Mouse (Mus musculus) frontal cortex, postnatal 25 days (tissue): ENCODE measurements around the gene Abhd4.
A peak's percentile ranks its signal among the peaks of the same experiment; 100 is the strongest.
"Not testable (repeated sequence)": the region's sequence is repeated elsewhere in the genome, so short reads cannot be mapped to it uniquely, and the experiment has no call there.

ENCODE experiments used
- DNase-seq, 2 experiments: peaks; one replicate each; pipeline ENCODE4 v3.0.0; 2022; ENCODE audit warnings: low spot score in 2 of 2

Abhd4 gene

DNA sequence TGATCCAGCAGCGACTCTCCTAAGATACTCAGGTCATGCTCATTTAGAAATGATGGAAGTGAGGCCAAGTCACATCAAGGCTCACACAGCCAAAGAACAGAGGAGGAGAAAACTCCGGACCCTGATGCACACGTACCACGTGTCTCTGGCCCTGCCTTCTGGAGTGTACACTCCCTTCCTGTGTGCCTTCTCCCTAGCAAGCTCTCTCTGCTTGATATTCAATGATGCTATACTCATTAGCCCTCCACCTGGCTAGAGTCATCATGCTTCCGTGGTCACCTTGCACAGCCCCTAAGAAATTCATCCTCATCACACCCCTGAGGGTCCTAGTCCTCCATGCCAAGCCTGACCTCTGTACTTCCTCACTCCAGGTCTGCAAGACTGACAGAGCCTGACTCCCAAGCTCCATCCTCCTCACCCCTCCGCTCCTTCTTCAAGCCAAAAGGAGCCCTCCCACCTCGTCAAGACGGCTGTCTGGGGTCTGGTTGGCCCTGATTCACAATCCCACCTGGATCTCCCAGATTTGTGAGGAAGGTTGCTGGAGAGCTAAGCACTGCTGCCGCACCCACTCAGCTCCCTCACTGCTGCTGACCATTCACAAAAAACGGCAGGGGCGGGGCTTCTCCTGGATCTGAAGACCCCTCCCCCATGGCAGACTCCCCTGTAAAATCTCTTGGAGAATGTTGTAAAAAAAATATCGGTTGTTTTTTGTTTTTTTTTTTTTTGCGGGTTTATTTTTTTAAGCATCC, 30.5 kb upstream of the Abhd4 start:
- no peak for DNase-seq

DNA sequence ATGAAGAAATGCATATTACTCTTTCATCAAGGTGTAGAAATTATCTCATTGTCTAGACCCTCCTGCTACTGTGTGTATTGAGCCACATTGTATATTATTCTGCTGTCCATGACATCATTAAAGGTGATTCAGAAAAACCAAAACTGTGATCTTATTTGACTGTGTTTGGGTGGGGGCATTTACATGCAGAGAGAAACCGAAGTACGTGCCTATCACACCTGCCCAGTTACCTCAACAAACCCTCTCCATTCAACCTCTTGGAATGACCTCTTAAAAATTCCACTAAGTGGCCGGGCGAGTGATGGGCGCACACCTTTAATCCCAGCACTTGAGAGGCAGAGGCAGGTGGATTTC, 29.9 kb upstream of the Abhd4 start:
- DNase-seq = no peak

- no peak for DNase-seq
These were observed 29.2 kb upstream of the Abhd4 start for GRCm38 (mm10) chr14:54224484-54225467.

DNA sequence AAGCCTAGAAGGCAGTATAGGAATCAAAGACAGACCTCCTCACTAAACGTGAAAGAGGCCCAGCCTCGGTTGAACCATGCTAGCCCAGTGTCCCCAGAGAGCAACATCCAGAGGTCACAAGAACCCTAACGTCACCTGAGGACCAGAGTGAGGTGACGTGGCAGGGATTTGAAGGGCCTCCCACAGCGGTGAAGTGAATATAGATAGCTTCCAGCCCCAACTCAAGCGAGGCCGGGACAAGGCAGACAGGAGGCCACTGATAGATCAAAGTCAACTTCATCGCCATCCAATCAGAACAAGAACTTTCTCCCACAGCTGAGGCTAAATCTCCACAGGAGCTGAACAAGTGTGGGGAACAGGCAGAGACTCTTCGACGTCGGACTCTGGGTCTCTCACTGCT, 28.3 kb upstream of the Abhd4 start:
- no peak for DNase-seq

GRCm38 (mm10) chr14:54226911-54227811, 26.8 kb upstream of the Abhd4 start:
- no peak for DNase-seq

GRCm38 (mm10) chr14:54227911-54228451, 26.0 kb upstream of the Abhd4 start:
- peak; percentile 54 to 60 for DNase-seq

DNA sequence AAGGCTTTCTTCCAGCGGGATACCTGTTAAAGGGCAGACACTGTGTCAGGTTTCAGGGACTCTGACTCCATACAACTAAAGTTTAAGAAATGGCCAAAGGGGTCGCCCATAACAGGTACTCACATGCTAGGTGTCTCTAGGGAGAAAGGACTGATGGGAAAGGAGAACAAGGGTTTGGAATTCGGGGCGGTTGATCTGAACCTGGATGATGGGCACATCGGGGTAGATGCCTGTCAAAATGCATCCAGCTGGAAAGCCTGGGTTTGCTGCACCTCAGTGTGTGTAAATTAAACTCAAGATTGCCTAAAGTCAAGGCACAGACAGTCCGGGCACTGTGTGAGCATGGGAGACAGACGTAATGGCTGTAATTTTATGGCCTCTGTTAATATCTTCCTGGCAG, 25.5 kb upstream of the Abhd4 start:
- no peak for DNase-seq

DNA sequence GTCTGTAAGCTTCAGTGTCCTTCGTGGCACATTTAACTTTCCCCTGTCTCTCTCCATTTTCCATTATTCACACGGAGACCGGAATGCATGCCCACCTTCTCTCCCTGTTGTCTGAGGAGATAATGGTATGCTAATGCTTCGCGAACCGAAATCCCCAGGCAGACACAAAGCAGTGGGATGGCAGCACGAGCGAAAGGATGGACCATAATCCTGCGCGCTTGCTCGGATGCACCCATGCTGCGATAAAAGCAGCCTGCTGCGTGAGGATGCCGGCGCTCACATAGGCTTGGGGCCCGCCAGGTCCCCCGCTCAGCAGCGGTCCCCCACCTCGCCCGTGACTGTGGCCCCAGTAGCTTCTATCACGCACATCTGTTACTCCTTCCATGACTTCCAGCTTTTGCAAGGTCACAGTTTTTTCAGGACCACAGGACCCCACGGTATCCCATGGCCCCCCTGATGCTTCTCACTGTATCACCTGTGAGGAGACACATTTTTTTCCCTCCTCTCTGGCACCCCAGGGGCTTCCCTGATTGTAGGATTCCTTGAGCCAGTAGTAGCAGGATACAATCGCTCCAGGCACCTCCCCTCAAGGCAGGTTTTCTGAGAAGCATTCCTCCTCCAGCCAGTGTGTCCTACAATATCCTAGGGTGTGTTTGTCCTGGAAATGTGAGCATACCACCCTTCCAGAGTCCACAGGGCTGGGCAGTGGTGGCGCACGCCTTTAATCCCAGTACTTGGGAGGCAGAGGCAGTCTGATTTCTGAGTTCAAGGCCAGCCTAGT, 24.9 kb upstream of the Abhd4 start:
- DNase-seq = no peak

GRCm38 (mm10) chr14:54229849-54230248, 24.1 kb upstream of the Abhd4 start:
- DNase-seq = not testable (repeated sequence)

GRCm38 (mm10) chr14:54230638-54231150, 23.3 kb upstream of the Abhd4 start:
- no peak for DNase-seq

- DNase-seq = no peak
These were observed 22.6 kb upstream of the Abhd4 start for GRCm38 (mm10) chr14:54231176-54231956.

DNA sequence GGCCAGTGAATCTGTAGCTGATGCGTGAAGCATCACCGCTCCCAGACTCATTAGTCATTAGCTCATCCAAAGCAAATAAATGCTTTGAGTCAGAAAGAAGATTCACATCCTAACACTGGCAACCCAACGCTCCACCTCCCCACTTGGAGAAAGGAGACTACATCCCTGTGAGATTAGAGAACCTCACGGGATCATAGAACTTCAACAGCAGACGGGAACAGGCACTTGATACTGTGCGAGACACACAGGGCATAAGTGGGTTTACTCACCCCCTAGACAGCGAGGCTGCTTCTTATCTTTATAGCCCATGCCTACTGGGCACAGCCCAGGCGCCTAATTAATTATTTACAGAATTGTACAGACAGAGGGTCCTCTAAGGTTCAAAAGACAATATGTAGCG, 21.8 kb upstream of the Abhd4 start:
- no peak for DNase-seq

DNA sequence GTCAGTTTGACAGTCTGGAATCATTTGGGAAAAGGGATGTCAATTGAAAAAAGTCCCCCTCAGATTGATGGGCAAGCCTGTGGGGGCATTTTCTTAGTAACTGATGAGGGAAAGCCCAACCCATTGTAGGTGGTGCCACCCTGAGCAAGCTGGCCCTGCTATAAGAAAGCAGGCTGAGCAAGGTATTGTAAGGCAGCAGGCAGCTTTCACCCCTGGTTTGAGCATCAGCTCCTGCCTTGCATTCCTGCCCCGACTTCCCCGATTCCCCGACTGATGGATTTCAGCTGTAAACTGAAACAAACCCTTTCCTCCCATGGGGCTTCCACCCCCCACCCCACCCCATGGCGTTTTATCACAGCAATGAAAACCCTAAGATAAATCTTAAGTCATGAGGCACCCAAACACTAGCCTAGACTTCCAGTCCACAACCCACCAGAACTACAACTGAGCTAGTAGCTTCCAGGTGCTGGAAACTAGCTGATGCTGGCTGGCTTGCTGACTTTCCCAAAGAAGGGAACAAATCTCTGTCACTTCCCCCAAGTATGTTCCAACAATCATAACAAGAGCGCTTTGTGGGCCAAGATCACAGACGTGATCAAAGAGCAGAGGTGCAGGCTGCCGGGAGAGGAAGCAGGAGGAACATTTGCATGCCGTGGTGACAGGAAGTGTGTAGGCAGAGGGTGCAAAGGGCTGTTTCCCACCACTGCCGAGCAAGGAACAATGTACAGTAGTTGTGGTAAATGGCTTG, 21.0 kb upstream of the Abhd4 start:
- DNase-seq = no peak

DNA sequence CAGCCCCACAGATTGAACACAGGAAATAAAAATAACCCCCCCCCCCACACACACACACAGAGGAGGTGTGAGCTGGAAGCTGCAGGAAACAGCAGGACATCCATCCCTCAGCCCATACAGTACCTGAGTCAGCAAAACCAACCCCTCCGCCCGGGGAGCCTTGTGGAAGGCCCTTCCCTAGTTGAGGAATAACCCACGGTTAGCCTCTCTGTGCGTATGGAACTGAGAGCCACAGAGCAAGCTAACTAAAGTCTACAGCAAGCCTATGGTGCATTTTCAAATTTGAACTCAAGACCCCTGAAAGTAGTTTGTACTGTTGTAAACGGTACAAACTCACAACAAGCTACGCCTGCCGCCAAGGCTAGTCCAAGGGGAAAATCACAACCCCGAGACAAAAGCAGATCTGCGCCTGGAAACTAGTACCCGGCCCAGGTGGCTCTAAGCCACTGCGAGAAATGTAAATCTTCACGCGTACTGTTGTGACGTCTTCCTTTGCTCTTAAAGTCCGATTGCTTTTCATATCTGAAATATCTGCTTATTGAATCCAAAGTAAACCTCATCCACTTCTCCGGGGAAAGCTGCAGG, 20.3 kb upstream of the Abhd4 start:
- DNase-seq = no peak

DNA sequence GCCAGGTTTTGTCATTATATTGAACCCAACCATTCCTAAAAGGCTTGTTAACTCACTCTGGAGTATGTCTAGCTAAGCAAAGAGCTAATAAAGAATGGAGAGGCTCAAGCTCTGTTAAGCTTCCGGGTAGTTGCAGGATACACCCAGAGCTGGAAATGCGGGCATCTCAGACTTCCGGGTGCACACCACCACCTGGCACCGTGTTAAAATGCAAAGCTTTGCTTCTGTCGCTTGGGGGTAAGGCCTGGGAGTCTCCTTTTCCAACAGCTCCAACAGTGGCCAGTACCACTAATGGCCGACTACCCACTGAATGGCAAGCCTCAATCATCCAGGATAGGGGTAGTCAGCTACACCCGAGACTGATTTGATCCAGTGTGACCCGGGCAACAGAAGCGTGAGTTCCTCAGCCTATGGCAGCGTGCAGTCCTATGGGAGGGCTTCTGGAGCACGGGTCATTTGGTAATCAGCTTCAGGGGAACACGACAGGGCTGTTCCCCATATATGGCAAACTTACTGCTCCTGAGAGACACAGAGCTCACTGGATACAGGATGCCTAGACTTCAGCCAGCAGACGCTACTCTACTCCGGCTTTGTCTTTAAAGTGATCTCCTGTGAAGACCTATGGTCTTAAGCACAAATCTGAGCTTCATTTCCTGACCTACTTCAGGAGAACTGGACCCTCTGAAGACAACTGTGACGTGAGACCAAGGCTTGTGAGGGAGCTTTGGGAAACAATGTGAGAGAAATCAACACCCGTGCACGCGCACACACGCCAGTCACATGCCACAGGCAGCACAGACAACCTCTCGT, 19.6 kb upstream of the Abhd4 start:
- no peak for DNase-seq

DNA sequence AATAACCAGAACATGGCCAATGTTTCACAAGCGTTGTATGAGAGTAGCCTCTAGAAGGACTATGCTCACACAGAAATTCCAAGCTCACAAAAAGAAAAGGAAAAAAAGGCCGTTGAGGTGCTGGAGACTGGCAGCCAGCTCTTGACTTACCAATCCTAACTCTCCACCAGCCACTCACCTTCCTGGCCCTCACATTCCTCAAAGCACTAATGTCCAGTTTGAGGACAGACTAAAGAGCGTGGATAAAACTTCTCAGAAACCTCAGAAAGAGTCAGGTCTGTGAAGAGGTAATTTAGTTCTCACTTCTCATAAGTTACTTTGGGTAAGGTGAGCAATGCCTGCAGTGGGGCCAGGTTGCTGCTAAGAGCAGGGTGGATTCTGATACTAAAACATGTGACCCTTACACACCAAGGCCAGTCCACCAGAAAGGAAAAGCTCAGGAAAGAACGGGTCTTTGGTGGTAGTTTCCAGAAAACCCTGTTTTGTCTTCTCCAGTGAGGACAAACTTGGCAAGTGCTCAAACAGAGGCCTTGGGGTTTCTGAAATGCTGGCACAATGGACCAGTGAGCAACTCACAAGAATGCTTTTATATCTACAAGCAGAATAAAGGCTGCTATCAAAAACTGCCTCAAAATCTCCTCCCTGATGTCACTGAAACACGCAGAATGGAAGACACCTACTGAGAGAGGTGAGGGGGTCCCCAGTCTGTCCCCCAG, 18.0 kb upstream of the Abhd4 start:
- no peak for DNase-seq

- DNase-seq = no peak
These were observed 17.1 kb upstream of the Abhd4 start for GRCm38 (mm10) chr14:54236881-54237280.
